Mouse (Mus musculus) spleen, adult 2 months (tissue): Measurements from ENCODE around the gene Tnip3. TPM values are rescaled to one million over a fixed set of nuclear protein-coding genes. Genes with fewer than 3 reads are reported as not detected.

Experiments
- DNase-seq, 2 experiments: peaks; one replicate each; pipeline versions ENCODE4 v3.0.0 to v3.0.0-alpha.2; 2012 to 2021; ENCODE audit warnings: low spot score in 2 of 2, low read depth in 1 of 2
- H3K27ac ChIP-seq: fragments of 200-500 bp; 2 replicates; pipeline ENCODE4 v1.5.1; 2012; ENCODE audit warnings: low read length, inconsistent platforms; ENCODE audit not compliant: insufficient read depth
- H3K27me3 ChIP-seq: fragments of 200-500 bp; 2 replicates; pipeline ENCODE4 v1.6.1; 2012; ENCODE audit warnings: mild to moderate bottlenecking, moderate library complexity, low read length, inconsistent platforms; ENCODE audit not compliant: control insufficient read depth, insufficient read depth
- H3K36me3 ChIP-seq: fragments of 200-500 bp; 2 replicates; pipeline ENCODE4 v1.6.1; 2012; ENCODE audit warnings: mild to moderate bottlenecking, low read length, inconsistent platforms; ENCODE audit not compliant: control insufficient read depth, insufficient read depth
- H3K4me1 ChIP-seq: fragments of 200-500 bp; 2 replicates; pipeline ENCODE4 v1.6.1; 2011; ENCODE audit warnings: inconsistent platforms; ENCODE audit not compliant: control insufficient read depth, insufficient read depth, insufficient read length
- H3K4me3 ChIP-seq: fragments of 200-500 bp; 2 replicates; pipeline ENCODE4 v1.5.1; 2011; ENCODE audit warnings: mild to moderate bottlenecking, inconsistent platforms; ENCODE audit not compliant: insufficient read depth, insufficient read length; ENCODE audit errors: extremely low read depth
- CTCF ChIP-seq: fragments of 200-500 bp; IDR thresholded peaks from 2 replicates; pipeline ENCODE4 v1.5.1; 2011; ENCODE audit warnings: mild to moderate bottlenecking, inconsistent platforms; ENCODE audit not compliant: insufficient read depth, insufficient read length, insufficient replicate concordance; ENCODE audit errors: extremely low read depth
- POLR2A ChIP-seq: fragments of 200-500 bp; IDR thresholded peaks from 2 replicates; pipeline ENCODE4 v1.6.1; 2011; ENCODE audit warnings: low read depth, low read length, inconsistent platforms
- WGBS: fragments of 180-500 bp; shearing (Covaris S2); methylation state at CpG from one replicate; pipeline ENCODE4 v1.1.7; 2018; 5-methylcytosine and 5-hydroxymethylcytosine counted together
- polyA plus RNA-seq: library from polyadenylated mRNA; depleted of rRNA; stranded (reverse); fragments of >200 nt; gene quantifications from 2 replicates; pipeline ENCODE4 v1.2.3, GENCODE M21; 2012; rRNA removed

The Tnip3 gene
- polyA plus RNA-seq, 1 experiment: 0.19 TPM

GRCm38 (mm10) chr6:65666295-65666694 lies 141.2 kb downstream of the Tnip3 start:
- Histone ChIP-seq H3K4me1 (peaks cover 2% of the 10 kb centered on the region), H3K27ac (no peak overlapping the region), H3K4me3 (no peak overlapping the region), H3K27me3 (no peaks in the 10 kb centered on the region), H3K36me3 (no peaks in the 10 kb centered on the region)
- WGBS: 91% methylated on average over 3 of the region's 3 CpGs
- no peak for DNase-seq
- TF ChIP-seq POLR2A (no peak), CTCF (no peak)

- Histone ChIP-seq H3K36me3 (no peaks in the 10 kb centered on the region), H3K27me3 (peaks cover 20% of the 10 kb centered on the region), H3K27ac (no peak overlapping the region), H3K4me1 (peaks cover 16% of the 10 kb centered on the region; the same call in 1 of the 2 replicates), H3K4me3 (no peak overlapping the region)
- no peak for DNase-seq
- no peak for TF ChIP-seq CTCF
- TF ChIP-seq POLR2A: no peak
- WGBS: 80% methylated on average over 2 of the region's 2 CpGs
These were observed 144.9 kb downstream of the Tnip3 start for GRCm38 (mm10) chr6:65669971-65670370.

GRCm38 (mm10) chr6:65670981-65671411 lies 145.9 kb downstream of the Tnip3 start:
- no peak for DNase-seq
- H3K27ac ChIP-seq: no peak overlapping the region
- H3K27me3 ChIP-seq: peaks cover 20% of the 10 kb centered on the region
- no peak for TF ChIP-seq POLR2A
- no peak for TF ChIP-seq CTCF
- peaks cover 16% of the 10 kb centered on the region; the same call in 1 of the 2 replicates for H3K4me1 ChIP-seq
- WGBS: 35% methylated on average over 20 of the region's 21 CpGs
- H3K36me3 ChIP-seq: no peaks in the 10 kb centered on the region
- peak overlapping the region; percentile 63 for H3K4me3 ChIP-seq

- H3K36me3 ChIP-seq: no peaks in the 10 kb centered on the region
- TF ChIP-seq CTCF (no peak), POLR2A (no peak)
- no peak within 1 kb of the TSS for H3K27ac ChIP-seq
- WGBS: under 1% methylated on average over 30 of the region's 45 CpGs
- peak in 1 of 2 experiments; percentile 42 for DNase-seq
- peaks cover 16% of the 10 kb centered on the region; the same call in 1 of the 2 replicates for H3K4me1 ChIP-seq
- peak within 1 kb of the TSS; percentile 63 for H3K4me3 ChIP-seq
- H3K27me3 ChIP-seq: peaks cover 20% of the 10 kb centered on the region
These were observed 146.3 kb downstream of the Tnip3 start, which contains the start of gene Ndnf for GRCm38 (mm10) chr6:65671451-65671850. Gene Ndnf, plus strand, starts transcription at chr6:65671590.

- Histone ChIP-seq H3K4me3 (peak overlapping the region; percentile 63), H3K4me1 (peaks cover 16% of the 10 kb centered on the region; the same call in 1 of the 2 replicates), H3K36me3 (no peaks in the 10 kb centered on the region), H3K27ac (no peak overlapping the region), H3K27me3 (peaks cover 20% of the 10 kb centered on the region)
- DNase-seq: no peak
- WGBS: 2% methylated on average over 57 of the region's 57 CpGs
- TF ChIP-seq POLR2A: no peak
- TF ChIP-seq CTCF: no peak
These were observed 147.3 kb downstream of the Tnip3 start for GRCm38 (mm10) chr6:65672131-65673031.

Other genes starting within 250 kb of the Tnip3 start
- gene C130060K24Rik, start 144.2 kb upstream of the Tnip3 start, polyA plus RNA-seq: not detected in 2 replicates
- 0.21 and 0.82 TPM in 2 replicates for gene Ndnf, start 146.3 kb downstream of the Tnip3 start, polyA plus RNA-seq